Mouse (Mus musculus) heart, embryonic 16.5 days (tissue): ENCODE results near the gene Mogat1. TPM values are rescaled to one million over a fixed set of nuclear protein-coding genes. Genes with fewer than 3 reads are reported as not detected.
A peak's percentile ranks its signal among the peaks of the same experiment; 100 is the strongest.
"Not testable (repeated sequence)": the region's sequence is repeated elsewhere in the genome, so short reads cannot be mapped to it uniquely, and the experiment has no call there.

Source experiments
- ATAC-seq: fragments of 200-750 bp; cut with Nextera tagmentation; replicated peaks from 2 replicates; pipeline ENCODE4 v1.8.0; 2017; ENCODE audit warnings: moderate number of reproducible peaks; ENCODE audit not compliant: insufficient read depth, low FRiP score; ENCODE audit errors: extremely low read depth
- H3K27ac ChIP-seq: fragments of 300-500 bp; sonication (generic); 2 replicates; pipeline ENCODE4 v1.5.1; 2014; ENCODE audit warnings: mild to moderate bottlenecking, low read length, control low read depth, moderate library complexity
- H3K27me3 ChIP-seq: fragments of 300-500 bp; sonication (generic); 2 replicates; pipeline ENCODE4 v1.6.1; 2014; ENCODE audit warnings: low read length, mixed read lengths; ENCODE audit not compliant: control insufficient read depth, insufficient read depth
- H3K36me3 ChIP-seq: fragments of 300-500 bp; sonication (generic); 2 replicates; pipeline ENCODE4 v1.6.1; 2014; ENCODE audit not compliant: control insufficient read depth, insufficient read depth
- H3K4me1 ChIP-seq: fragments of 300-500 bp; sonication (generic); 2 replicates; pipeline ENCODE4 v1.6.1; 2014; ENCODE audit warnings: low read length, mixed read lengths; ENCODE audit not compliant: control insufficient read depth, insufficient read depth
- H3K4me2 ChIP-seq: fragments of 300-500 bp; sonication (generic); 2 replicates; pipeline ENCODE4 v1.6.1; 2014; ENCODE audit warnings: low read depth, mild to moderate bottlenecking, control low read depth, low read length
- H3K4me3 ChIP-seq: fragments of 300-500 bp; sonication (generic); 2 replicates; pipeline ENCODE4 v1.5.1; 2014; ENCODE audit warnings: mild to moderate bottlenecking, control low read depth, low read length
- H3K9ac ChIP-seq: fragments of 300-500 bp; sonication (generic); 2 replicates; pipeline ENCODE4 v1.6.1; 2014; ENCODE audit warnings: low read length, control low read depth
- H3K9me3 ChIP-seq: fragments of 300-500 bp; sonication (generic); replicated peaks from 2 replicates; pipeline ENCODE4 v1.6.1; 2016; ENCODE audit warnings: low read length; ENCODE audit not compliant: control insufficient read depth
- WGBS: fragments of 180-500 bp; shearing (Covaris S2); extraction: QIAGEN DNeasy Blood & Tissue Kit; methylation state at CpG from one replicate; pipeline ENCODE4 v1.1.7; 2014; 5-methylcytosine and 5-hydroxymethylcytosine counted together
- polyA plus RNA-seq: library from polyadenylated mRNA; unstranded; fragments of >200 nt; fragmentation: Nextera tagmentation; extraction: Ambion mirVana; gene quantifications from 2 replicates; pipeline ENCODE4 v1.2.1, GENCODE M21; 2015

The Mogat1 gene
- polyA plus RNA-seq, 1 experiment from 2014 or later: 0.34 TPM

- H3K4me2 ChIP-seq: no peak overlapping the region
- no peak overlapping the region for H3K9ac ChIP-seq
- 0 out of 2 replicates have a peak, but pooled peaks cover 2% of the 10 kb centered on the region for H3K4me1 ChIP-seq
- H3K9me3 ChIP-seq: no peaks in the 10 kb centered on the region
- H3K4me3 ChIP-seq: no peak overlapping the region
- WGBS: 86% methylated on average over 15 of the region's 15 CpGs
- no peak for ATAC-seq
- H3K27me3 ChIP-seq: no peaks in the 10 kb centered on the region
- H3K36me3 ChIP-seq: no peaks in the 10 kb centered on the region
- no peak overlapping the region for H3K27ac ChIP-seq
Observed at GRCm38 (mm10) chr1:78532184-78532800, 21.5 kb downstream of the Mogat1 start.

GRCm38 (mm10) chr1:78534428-78535150, 23.8 kb downstream of the Mogat1 start:
- Histone ChIP-seq H3K4me2 (no peak overlapping the region), H3K4me1 (peaks cover 10% of the 10 kb centered on the region), H3K27me3 (no peaks in the 10 kb centered on the region), H3K36me3 (no peaks in the 10 kb centered on the region), H3K4me3 (no peak overlapping the region), H3K9ac (no peak overlapping the region), H3K9me3 (no peaks in the 10 kb centered on the region), H3K27ac (no peak overlapping the region)
- WGBS: 48% methylated on average over 9 of the region's 9 CpGs
- no peak for ATAC-seq

GRCm38 (mm10) chr1:78536310-78537164, 25.7 kb downstream of the Mogat1 start:
- WGBS: 33% methylated on average over 19 of the region's 19 CpGs
- ATAC-seq: peak; percentile 29; the same call in 1 of the 2 replicates
- Histone ChIP-seq H3K9me3 (no peaks in the 10 kb centered on the region), H3K36me3 (no peaks in the 10 kb centered on the region), H3K4me2 (peak overlapping the region; percentile 87), H3K4me3 (peak overlapping the region; percentile 57), H3K27me3 (no peaks in the 10 kb centered on the region), H3K27ac (no peak overlapping the region), H3K9ac (peak overlapping the region; percentile 73), H3K4me1 (peaks cover 8% of the 10 kb centered on the region)

- no peaks in the 10 kb centered on the region for H3K36me3 ChIP-seq
- no peaks in the 10 kb centered on the region for H3K27me3 ChIP-seq
- H3K9ac ChIP-seq: peak overlapping the region; percentile 73
- H3K4me1 ChIP-seq: peaks cover 8% of the 10 kb centered on the region
- 23% methylated on average over 16 of the region's 16 CpGs for WGBS
- H3K9me3 ChIP-seq: no peaks in the 10 kb centered on the region
- H3K4me3 ChIP-seq: peak overlapping the region; percentile 57
- peak overlapping the region; percentile 66 for H3K27ac ChIP-seq
- peak overlapping the region; percentile 87 for H3K4me2 ChIP-seq
- peak; percentile 89 for ATAC-seq
Observed at GRCm38 (mm10) chr1:78537494-78538010, 26.8 kb downstream of the Mogat1 start.

- Histone ChIP-seq H3K9ac (no peak overlapping the region), H3K4me2 (no peak overlapping the region), H3K9me3 (no peaks in the 10 kb centered on the region), H3K27ac (no peak overlapping the region), H3K27me3 (no peaks in the 10 kb centered on the region), H3K4me1 (peaks cover 8% of the 10 kb centered on the region), H3K4me3 (no peak overlapping the region), H3K36me3 (no peaks in the 10 kb centered on the region)
- 74% methylated on average over 5 of the region's 5 CpGs for WGBS
- no peak for ATAC-seq
Observed at GRCm38 (mm10) chr1:78538396-78538795, 27.6 kb downstream of the Mogat1 start.

- peaks cover 8% of the 10 kb centered on the region for H3K4me1 ChIP-seq
- H3K4me2 ChIP-seq: no peak overlapping the region
- ATAC-seq: peak; percentile 32; the same call in 1 of the 2 replicates
- H3K27ac ChIP-seq: peak overlapping the region; percentile 59
- no peaks in the 10 kb centered on the region for H3K9me3 ChIP-seq
- H3K4me3 ChIP-seq: no peak overlapping the region
- H3K27me3 ChIP-seq: no peaks in the 10 kb centered on the region
- 39% methylated on average over 6 of the region's 6 CpGs for WGBS
- H3K9ac ChIP-seq: no peak overlapping the region
- no peaks in the 10 kb centered on the region for H3K36me3 ChIP-seq
Observed at GRCm38 (mm10) chr1:78539166-78539565, 28.4 kb downstream of the Mogat1 start.

GRCm38 (mm10) chr1:78543631-78544030, 32.8 kb downstream of the Mogat1 start:
- H3K9ac ChIP-seq, ATAC-seq: not testable (repeated sequence)
- 91% methylated on average over 1 of the region's 1 CpGs for WGBS

GRCm38 (mm10) chr1:78546258-78546657, 35.5 kb downstream of the Mogat1 start:
- no peak for ATAC-seq
- no peaks in the 10 kb centered on the region for H3K9me3 ChIP-seq
- no peaks in the 10 kb centered on the region for H3K36me3 ChIP-seq
- H3K27ac ChIP-seq: no peak overlapping the region
- 84% methylated on average over 9 of the region's 9 CpGs for WGBS
- H3K4me2 ChIP-seq: no peak overlapping the region
- no peak overlapping the region for H3K9ac ChIP-seq
- H3K4me3 ChIP-seq: no peak overlapping the region
- no peaks in the 10 kb centered on the region for H3K4me1 ChIP-seq
- no peaks in the 10 kb centered on the region for H3K27me3 ChIP-seq

More at GRCm38 (mm10) chr1:78543631-78544030, 32.8 kb downstream of the Mogat1 start:
- not testable (repeated sequence) for H3K27me3 ChIP-seq, H3K4me3 ChIP-seq, H3K36me3 ChIP-seq, H3K27ac ChIP-seq, H3K4me1 ChIP-seq, H3K4me2 ChIP-seq, H3K9me3 ChIP-seq
